Mouse (Mus musculus): ENCODE measurements around the gene Utp3. TPM values are rescaled to one million over a fixed set of nuclear protein-coding genes. Genes with fewer than 3 reads are reported as not detected.

The Utp3 gene
- polyA plus RNA-seq, 1 experiment from 2014 or later, result 76.0 TPM

- ATAC-seq (replicated peaks; ENCODE audit: insufficient number of reproducible peaks, low FRiP score, low TSS enrichment, low read depth), result peak; percentile 88
- H3K9me3 ChIP-seq (replicated peaks; ENCODE audit: control insufficient read depth, low read length), result no peaks in the 10 kb centered on the region
- peak; percentile 82 for DNase-seq (ENCODE audit: low spot score)
- H3K4me1 ChIP-seq (ENCODE audit: control insufficient read depth, insufficient read depth, low read length), result no peaks in the 10 kb centered on the region
- H3K27me3 ChIP-seq (ENCODE audit: control insufficient read depth, insufficient read depth, low read length), result no peaks in the 10 kb centered on the region
- H3K4me3 ChIP-seq (ENCODE audit: low read depth, low read length), result peak within 1 kb of the TSS; percentile 87
- H3K9ac ChIP-seq (replicated peaks; ENCODE audit: low read length), result peak within 1 kb of the TSS; percentile 75
- peak within 1 kb of the TSS; percentile 76 for H3K4me2 ChIP-seq (ENCODE audit: low read depth, low read length)
- H3K27ac ChIP-seq (replicated peaks; ENCODE audit: low read depth, low read length), result peak within 1 kb of the TSS; percentile 70
- no peaks in the 10 kb centered on the region for H3K36me3 ChIP-seq (replicated peaks; ENCODE audit: control insufficient read depth, insufficient read depth, low read depth, low read length)
- under 1% methylated on average over 54 of the region's 71 CpGs for WGBS
Observed at GRCm38 (mm10) chr5:88564501-88565147, 10.4 kb downstream of the Utp3 start, which contains the start of gene Rufy3. Gene Rufy3, plus strand, starts transcription at chr5:88565040.

DNA sequence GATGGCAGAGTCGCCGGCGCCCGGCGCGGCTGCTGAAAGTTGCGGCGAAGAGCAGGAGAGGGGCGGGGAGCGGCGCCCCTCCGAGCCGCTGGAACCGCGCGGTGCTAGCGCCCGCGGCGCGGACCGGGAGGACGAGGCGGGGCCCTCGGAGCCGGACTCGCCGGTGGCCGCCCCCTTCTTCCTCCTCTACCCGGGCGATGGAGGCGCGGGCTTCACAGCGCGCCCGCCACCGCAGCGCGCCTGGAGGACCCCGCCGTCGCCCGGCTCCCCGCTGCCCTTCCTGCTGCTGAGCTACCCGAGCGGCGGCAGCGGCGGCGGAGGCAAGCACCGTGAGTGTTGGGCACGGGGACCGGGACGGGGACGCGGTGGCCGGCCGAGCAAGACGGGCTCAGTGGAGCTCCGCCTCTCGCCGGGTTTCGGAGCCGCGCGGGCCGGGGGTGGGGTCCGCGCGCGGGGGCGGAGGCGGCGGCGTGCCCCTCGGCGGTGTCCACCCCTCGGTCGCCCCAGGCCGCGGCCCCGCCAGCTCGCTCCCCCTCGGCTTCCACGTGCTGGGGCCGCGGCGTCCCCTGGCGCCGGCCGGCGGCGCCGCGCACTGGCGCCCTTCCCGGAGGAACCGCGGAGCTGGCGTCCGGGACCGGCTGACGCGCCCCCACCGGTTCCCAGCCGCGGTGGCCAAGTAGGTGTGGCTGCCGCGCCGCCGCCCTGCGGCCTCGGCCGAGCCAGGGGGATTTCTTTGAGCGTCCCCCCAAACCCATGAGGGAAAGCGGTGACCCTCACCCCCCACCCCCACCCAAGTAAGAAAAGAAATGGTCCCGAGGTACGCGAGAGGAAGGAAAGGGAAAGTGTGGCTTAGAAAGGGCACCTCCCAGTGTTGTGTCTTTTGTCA is 11.1 kb downstream of the Utp3 start:
- WGBS, result under 1% methylated on average over 68 of the region's 119 CpGs
- H3K4me2 ChIP-seq (ENCODE audit: low read depth, low read length), result peak overlapping the region; percentile 76
- ATAC-seq (replicated peaks; ENCODE audit: insufficient number of reproducible peaks, low FRiP score, low TSS enrichment, low read depth), result peak; percentile 74

DNA sequence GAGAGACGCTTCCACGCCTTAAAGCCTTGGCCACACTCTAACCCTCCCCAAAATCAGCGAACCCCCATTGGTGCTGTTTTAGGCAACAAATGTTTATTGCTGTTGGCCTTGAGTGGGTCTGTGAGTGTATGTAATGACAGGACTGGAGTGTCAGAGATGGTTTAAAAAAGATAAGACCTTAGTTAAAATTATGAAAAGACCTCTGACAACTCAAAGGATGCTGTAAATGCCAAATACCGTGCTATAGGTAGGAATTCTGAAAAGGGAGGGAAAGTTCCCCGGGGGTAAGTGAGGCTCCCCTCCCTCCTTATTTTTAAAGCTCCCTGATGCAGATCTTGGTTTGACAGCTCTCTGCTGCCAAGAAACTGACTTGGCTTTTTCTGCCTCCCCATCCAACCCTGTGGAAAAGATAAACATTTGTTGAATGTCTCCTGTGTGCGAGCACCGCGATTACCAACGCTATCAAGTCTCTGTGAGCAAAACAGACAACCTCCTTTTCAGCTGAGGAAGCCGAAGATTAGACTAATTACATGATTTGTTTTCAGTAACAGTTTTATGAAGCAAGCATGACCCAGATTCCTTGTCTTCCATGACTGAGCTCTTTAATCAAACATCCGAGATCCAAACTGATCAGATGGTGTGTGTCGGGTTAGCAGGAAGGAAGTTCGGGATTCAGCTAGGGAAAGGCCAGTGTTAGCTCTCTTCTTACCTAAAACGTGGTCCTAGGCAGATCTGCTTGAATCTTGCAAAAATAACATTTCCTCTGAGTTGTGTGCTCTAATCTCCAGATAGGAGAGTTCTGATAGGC is 12.0 kb downstream of the Utp3 start:
- Histone ChIP-seq H3K9ac (replicated peaks; ENCODE audit: low read length) (peak overlapping the region; percentile 75), H3K9me3 (replicated peaks; ENCODE audit: control insufficient read depth, low read length) (no peaks in the 10 kb centered on the region), H3K4me3 (ENCODE audit: low read depth, low read length) (peak overlapping the region; percentile 87), H3K27me3 (ENCODE audit: control insufficient read depth, insufficient read depth, low read length) (no peaks in the 10 kb centered on the region), H3K36me3 (replicated peaks; ENCODE audit: control insufficient read depth, insufficient read depth, low read depth, low read length) (no peaks in the 10 kb centered on the region), H3K27ac (replicated peaks; ENCODE audit: low read depth, low read length) (no peak overlapping the region), H3K4me1 (ENCODE audit: control insufficient read depth, insufficient read depth, low read length) (no peaks in the 10 kb centered on the region), H3K4me2 (ENCODE audit: low read depth, low read length) (peak overlapping the region; percentile 76)
- peak; percentile 21 for DNase-seq (ENCODE audit: low spot score)
- WGBS, result 4% methylated on average over 14 of the region's 14 CpGs
- no peak for ATAC-seq (replicated peaks; ENCODE audit: insufficient number of reproducible peaks, low FRiP score, low TSS enrichment, low read depth)

More for the DNA sequence above, 11.1 kb downstream of the Utp3 start:
- H3K9me3 ChIP-seq (replicated peaks; ENCODE audit: control insufficient read depth, low read length), result no peaks in the 10 kb centered on the region
- no peaks in the 10 kb centered on the region for H3K27me3 ChIP-seq (ENCODE audit: control insufficient read depth, insufficient read depth, low read length)
- DNase-seq (ENCODE audit: low spot score), result peak; percentile 52
- no peaks in the 10 kb centered on the region for H3K36me3 ChIP-seq (replicated peaks; ENCODE audit: control insufficient read depth, insufficient read depth, low read depth, low read length)
- H3K4me3 ChIP-seq (ENCODE audit: low read depth, low read length), result peak overlapping the region; percentile 87
- H3K27ac ChIP-seq (replicated peaks; ENCODE audit: low read depth, low read length), result peak overlapping the region; percentile 70
- H3K9ac ChIP-seq (replicated peaks; ENCODE audit: low read length), result peak overlapping the region; percentile 75
- no peaks in the 10 kb centered on the region for H3K4me1 ChIP-seq (ENCODE audit: control insufficient read depth, insufficient read depth, low read length)

GRCm38 (mm10) chr5:88569541-88569940 is 15.3 kb downstream of the Utp3 start:
- no peak overlapping the region for H3K4me2 ChIP-seq (ENCODE audit: low read depth, low read length)
- H3K9me3 ChIP-seq (replicated peaks; ENCODE audit: control insufficient read depth, low read length), result no peaks in the 10 kb centered on the region
- no peaks in the 10 kb centered on the region for H3K27me3 ChIP-seq (ENCODE audit: control insufficient read depth, insufficient read depth, low read length)
- no peaks in the 10 kb centered on the region for H3K36me3 ChIP-seq (replicated peaks; ENCODE audit: control insufficient read depth, insufficient read depth, low read depth, low read length)
- ATAC-seq (replicated peaks; ENCODE audit: insufficient number of reproducible peaks, low FRiP score, low TSS enrichment, low read depth) (no peak), DNase-seq (ENCODE audit: low spot score) (no peak)
- H3K9ac ChIP-seq (replicated peaks; ENCODE audit: low read length), result no peak overlapping the region
- no peaks in the 10 kb centered on the region for H3K4me1 ChIP-seq (ENCODE audit: control insufficient read depth, insufficient read depth, low read length)
- H3K27ac ChIP-seq (replicated peaks; ENCODE audit: low read depth, low read length), result no peak overlapping the region
- 76% methylated on average over 3 of the region's 3 CpGs for WGBS
- H3K4me3 ChIP-seq (ENCODE audit: low read depth, low read length), result no peak overlapping the region

DNA sequence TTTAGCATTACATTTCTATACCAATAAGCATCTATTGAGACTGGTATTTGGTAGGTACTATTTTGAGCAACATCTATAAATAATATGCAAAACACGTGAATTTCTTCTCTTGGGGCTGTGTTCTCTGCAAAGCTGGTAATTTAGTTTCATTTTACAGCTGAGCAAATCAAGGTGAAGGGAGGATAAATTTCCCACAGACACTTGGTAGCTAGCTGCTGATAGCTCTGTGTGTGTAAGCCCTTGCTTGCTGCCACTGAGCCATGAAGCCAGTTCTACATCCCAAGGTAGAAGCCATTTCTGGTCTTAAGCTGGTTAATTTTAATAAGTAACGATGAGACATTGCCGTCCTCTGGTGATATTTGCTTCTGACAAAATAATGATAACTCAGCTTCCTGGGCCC is 20.6 kb downstream of the Utp3 start:
- H3K9me3 ChIP-seq (replicated peaks; ENCODE audit: control insufficient read depth, low read length), result no peaks in the 10 kb centered on the region
- ATAC-seq (replicated peaks; ENCODE audit: insufficient number of reproducible peaks, low FRiP score, low TSS enrichment, low read depth) (no peak), DNase-seq (ENCODE audit: low spot score) (no peak)
- no peak overlapping the region for H3K4me3 ChIP-seq (ENCODE audit: low read depth, low read length)
- no peaks in the 10 kb centered on the region for H3K4me1 ChIP-seq (ENCODE audit: control insufficient read depth, insufficient read depth, low read length)
- WGBS, result 88% methylated on average over 3 of the region's 3 CpGs
- H3K4me2 ChIP-seq (ENCODE audit: low read depth, low read length), result no peak overlapping the region
- no peaks in the 10 kb centered on the region for H3K27me3 ChIP-seq (ENCODE audit: control insufficient read depth, insufficient read depth, low read length)
- no peaks in the 10 kb centered on the region for H3K36me3 ChIP-seq (replicated peaks; ENCODE audit: control insufficient read depth, insufficient read depth, low read depth, low read length)
- no peak overlapping the region for H3K9ac ChIP-seq (replicated peaks; ENCODE audit: low read length)
- no peak overlapping the region for H3K27ac ChIP-seq (replicated peaks; ENCODE audit: low read depth, low read length)

DNA sequence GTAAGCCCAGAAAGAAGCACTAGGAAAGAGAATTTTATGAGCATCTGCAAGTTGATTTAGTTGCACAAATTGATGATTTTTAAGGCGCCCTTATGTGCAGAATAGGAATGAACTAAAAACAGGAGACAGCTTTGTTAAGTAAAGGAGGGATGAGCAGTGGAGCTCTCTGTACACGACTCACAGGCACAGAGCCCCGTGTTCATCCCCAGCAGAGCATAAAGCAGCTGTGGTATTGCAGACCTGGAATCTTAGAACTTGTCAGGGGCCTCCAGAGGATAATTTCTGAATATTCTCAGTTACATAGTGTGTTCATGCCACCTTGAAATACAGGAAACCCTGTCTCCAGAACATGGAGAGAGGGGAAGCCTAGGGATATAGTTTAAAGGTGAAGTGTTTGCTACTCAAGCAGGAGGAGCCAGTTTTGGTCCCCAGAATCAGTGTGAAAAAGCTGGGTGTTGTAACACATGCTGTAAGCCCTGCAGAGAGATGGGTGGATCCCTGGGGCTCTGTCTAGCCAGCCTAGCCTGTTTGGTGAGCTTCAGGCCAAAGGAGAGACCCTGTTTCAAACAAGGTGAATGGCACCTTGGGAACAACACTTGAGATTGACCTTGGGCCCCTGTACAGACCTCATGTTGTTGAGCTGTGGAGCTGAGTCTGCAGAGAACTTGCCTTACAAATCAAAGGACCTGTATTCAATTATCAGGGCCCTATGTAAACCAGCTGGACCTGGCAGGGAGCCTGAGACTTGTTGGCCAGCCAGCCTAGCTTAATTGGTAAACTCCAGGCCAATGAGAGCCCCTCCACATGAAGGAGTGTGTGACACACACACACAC is 21.5 kb downstream of the Utp3 start:
- Histone ChIP-seq H3K27me3 (ENCODE audit: control insufficient read depth, insufficient read depth, low read length) (no peaks in the 10 kb centered on the region), H3K4me1 (ENCODE audit: control insufficient read depth, insufficient read depth, low read length) (no peaks in the 10 kb centered on the region), H3K36me3 (replicated peaks; ENCODE audit: control insufficient read depth, insufficient read depth, low read depth, low read length) (no peaks in the 10 kb centered on the region), H3K9ac (replicated peaks; ENCODE audit: low read length) (no peak overlapping the region), H3K4me2 (ENCODE audit: low read depth, low read length) (no peak overlapping the region), H3K27ac (replicated peaks; ENCODE audit: low read depth, low read length) (no peak overlapping the region), H3K9me3 (replicated peaks; ENCODE audit: control insufficient read depth, low read length) (no peaks in the 10 kb centered on the region), H3K4me3 (ENCODE audit: low read depth, low read length) (no peak overlapping the region)
- ATAC-seq (replicated peaks; ENCODE audit: insufficient number of reproducible peaks, low FRiP score, low TSS enrichment, low read depth) (no peak; the same call in 1 of the 2 replicates), DNase-seq (ENCODE audit: low spot score) (peak; percentile 48)
- WGBS, result 79% methylated on average over 3 of the region's 3 CpGs

- Histone ChIP-seq H3K27me3 (ENCODE audit: control insufficient read depth, insufficient read depth, low read length) (no peaks in the 10 kb centered on the region), H3K4me2 (ENCODE audit: low read depth, low read length) (no peak overlapping the region), H3K4me3 (ENCODE audit: low read depth, low read length) (no peak overlapping the region), H3K27ac (replicated peaks; ENCODE audit: low read depth, low read length) (no peak overlapping the region), H3K36me3 (replicated peaks; ENCODE audit: control insufficient read depth, insufficient read depth, low read depth, low read length) (no peaks in the 10 kb centered on the region), H3K4me1 (ENCODE audit: control insufficient read depth, insufficient read depth, low read length) (no peaks in the 10 kb centered on the region), H3K9me3 (replicated peaks; ENCODE audit: control insufficient read depth, low read length) (no peaks in the 10 kb centered on the region), H3K9ac (replicated peaks; ENCODE audit: low read length) (no peak overlapping the region)
- no peak for DNase-seq (ENCODE audit: low spot score)
- 83% methylated on average over 10 of the region's 10 CpGs for WGBS
- no peak for ATAC-seq (replicated peaks; ENCODE audit: insufficient number of reproducible peaks, low FRiP score, low TSS enrichment, low read depth)
Observed at GRCm38 (mm10) chr5:88580681-88581080, 26.4 kb downstream of the Utp3 start.

Data from embryonic facial prominence, embryonic 11.5 days (tissue).